Mouse (Mus musculus) forebrain, postnatal 0 days (tissue): Measurements from ENCODE around the gene Twist2. TPM values are rescaled to one million over a fixed set of nuclear protein-coding genes. Genes with fewer than 3 reads are reported as not detected.

Source experiments
- ATAC-seq: fragments of 200-750 bp; cut with Nextera tagmentation; 2 replicates; pipeline ENCODE4 v1.8.0; 2017; ENCODE audit warnings: mild to moderate bottlenecking, moderate library complexity
- DNase-seq: peaks from one replicate; pipeline ENCODE4 v3.0.0-alpha.2; 2015
- H3K27ac ChIP-seq: fragments of 300-500 bp; sonication (generic); 2 replicates; pipeline ENCODE4 v1.5.1; 2014; ENCODE audit warnings: low read depth, mild to moderate bottlenecking, antibody characterized with exemption, low read length, moderate library complexity, mixed read lengths
- H3K27me3 ChIP-seq: fragments of 300-500 bp; sonication (generic); 2 replicates; pipeline ENCODE4 v1.6.1; 2014; ENCODE audit warnings: mild to moderate bottlenecking, low read length, mixed read lengths; ENCODE audit not compliant: insufficient read depth
- H3K36me3 ChIP-seq: fragments of 300-500 bp; sonication (generic); 2 replicates; pipeline ENCODE4 v1.6.1; 2014; ENCODE audit warnings: mild to moderate bottlenecking, moderate library complexity; ENCODE audit not compliant: insufficient read depth
- H3K4me1 ChIP-seq: fragments of 300-500 bp; sonication (generic); 2 replicates; pipeline ENCODE4 v1.6.1; 2014; ENCODE audit warnings: antibody characterized with exemption; ENCODE audit not compliant: insufficient read depth
- H3K4me2 ChIP-seq: fragments of 300-500 bp; sonication (generic); 2 replicates; pipeline ENCODE4 v1.6.1; 2014; ENCODE audit warnings: low read depth, mild to moderate bottlenecking, moderate library complexity
- H3K4me3 ChIP-seq: fragments of 300-500 bp; sonication (generic); 2 replicates; pipeline ENCODE4 v1.5.1; 2014; ENCODE audit warnings: low read depth, low read length, mixed read lengths
- H3K9ac ChIP-seq: fragments of 300-500 bp; sonication (generic); 2 replicates; pipeline ENCODE4 v1.6.1; 2014; ENCODE audit warnings: mild to moderate bottlenecking
- H3K9me3 ChIP-seq: fragments of 300-500 bp; sonication (generic); 2 replicates; pipeline ENCODE4 v1.6.1; 2016; ENCODE audit warnings: low read length
- CTCF ChIP-seq: sonication (generic); IDR thresholded peaks from 2 replicates; pipeline ENCODE4 v1.5.1; 2016; ENCODE audit warnings: antibody characterized with exemption, control low read depth, low read depth
- WGBS: fragments of 180-500 bp; shearing (Covaris S2); extraction: QIAGEN DNeasy Blood & Tissue Kit; methylation state at CpG from one replicate; pipeline ENCODE4 v1.1.7; 2014; 5-methylcytosine and 5-hydroxymethylcytosine counted together
- polyA plus RNA-seq: library from polyadenylated mRNA; unstranded; fragments of >200 nt; fragmentation: Nextera tagmentation; extraction: Ambion mirVana; gene quantifications from 2 replicates; pipeline ENCODE4 v1.2.1, GENCODE M21; 2015
- total RNA-seq: library from RNA; depleted of rRNA; stranded (reverse); fragments of >200 nt; gene quantifications from 2 replicates; pipeline ENCODE4 v1.2.3, GENCODE M21; 2014

The Twist2 gene
- total and polyA plus RNA-seq, 2 experiments from 2014 or later, result 1.5 to 1.8 TPM

GRCm38 (mm10) chr1:91856771-91857664 lies 55.8 kb downstream of the Twist2 start:
- no peak for DNase-seq
- 86% methylated on average over 9 of the region's 9 CpGs for WGBS

DNA sequence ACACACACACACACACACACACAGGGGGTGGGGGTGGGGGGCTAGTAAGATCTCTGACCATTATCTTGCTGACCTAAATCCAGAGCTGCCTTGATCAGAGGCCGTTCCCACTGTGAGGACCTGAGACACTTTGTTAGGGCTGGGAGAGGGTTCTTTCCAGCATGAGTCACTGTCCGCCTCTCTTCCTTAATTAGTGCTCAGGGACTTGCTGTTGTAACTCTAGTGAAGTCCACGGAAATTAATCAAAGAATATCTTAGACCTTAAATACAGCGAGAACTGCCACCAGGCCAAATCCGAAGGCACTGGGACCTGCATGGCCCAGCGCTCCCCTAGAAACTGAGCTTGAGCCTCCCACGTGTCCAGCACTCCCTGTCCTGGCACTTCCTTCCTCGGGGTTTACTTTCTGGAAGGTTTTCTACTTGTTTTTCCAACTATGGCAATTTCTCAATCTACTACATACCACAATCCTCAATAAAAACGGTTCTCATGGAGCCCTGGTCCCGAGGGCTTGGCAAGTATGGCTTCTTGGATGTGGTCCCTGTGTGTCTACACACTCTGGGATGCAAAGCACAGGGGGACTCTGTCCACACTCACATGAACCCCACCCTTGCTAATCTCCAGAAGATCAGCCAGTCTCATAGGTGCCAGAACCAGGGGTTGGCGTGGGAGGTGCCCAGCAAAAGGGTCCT lies 57.0 kb downstream of the Twist2 start:
- no peak overlapping the region for H3K27ac ChIP-seq
- WGBS, result 73% methylated on average over 11 of the region's 11 CpGs
- TF ChIP-seq CTCF, result no peak
- no peak for DNase-seq
- H3K4me1 ChIP-seq, result no peaks in the 10 kb centered on the region
- no peaks in the 10 kb centered on the region for H3K27me3 ChIP-seq
- no peaks in the 10 kb centered on the region for H3K9me3 ChIP-seq
- no peak for ATAC-seq
- H3K36me3 ChIP-seq, result no peaks in the 10 kb centered on the region
- no peak overlapping the region for H3K9ac ChIP-seq
- no peak overlapping the region for H3K4me2 ChIP-seq
- H3K4me3 ChIP-seq, result no peak overlapping the region

More at GRCm38 (mm10) chr1:91856771-91857664, 55.8 kb downstream of the Twist2 start:
- Histone ChIP-seq H3K27me3 (no peaks in the 10 kb centered on the region), H3K27ac (no peak overlapping the region), H3K36me3 (no peaks in the 10 kb centered on the region), H3K9ac (no peak overlapping the region), H3K4me2 (no peak overlapping the region), H3K4me1 (no peaks in the 10 kb centered on the region), H3K9me3 (no peaks in the 10 kb centered on the region), H3K4me3 (no peak overlapping the region)
- no peak for ATAC-seq
- no peak for TF ChIP-seq CTCF

DNA sequence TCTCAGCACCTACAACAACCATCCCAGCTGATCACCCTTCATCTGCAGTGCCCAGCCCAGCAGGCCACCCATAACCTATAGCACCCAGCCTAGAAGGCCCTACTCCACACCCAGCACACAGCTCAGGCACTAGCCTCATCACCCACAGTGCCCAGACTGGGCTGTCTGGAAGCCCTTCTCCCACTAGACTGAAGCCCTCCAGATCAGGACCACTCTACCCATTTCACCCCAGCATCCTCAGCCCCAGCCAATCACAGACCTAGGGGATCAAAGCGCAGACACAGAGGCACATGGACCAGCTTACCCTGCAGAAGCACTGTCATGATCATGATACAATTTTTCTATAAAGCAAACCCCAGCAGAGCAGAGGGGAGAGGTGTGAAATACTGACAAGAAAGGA lies 57.6 kb downstream of the Twist2 start:
- no peak overlapping the region for H3K4me2 ChIP-seq
- H3K36me3 ChIP-seq, result no peaks in the 10 kb centered on the region
- WGBS, result 88% methylated on average over 1 of the region's 1 CpGs
- no peak for ATAC-seq
- H3K9ac ChIP-seq, result no peak overlapping the region
- no peak for TF ChIP-seq CTCF
- no peaks in the 10 kb centered on the region for H3K27me3 ChIP-seq
- DNase-seq, result no peak
- H3K9me3 ChIP-seq, result no peaks in the 10 kb centered on the region
- no peak overlapping the region for H3K4me3 ChIP-seq
- H3K4me1 ChIP-seq, result no peaks in the 10 kb centered on the region
- no peak overlapping the region for H3K27ac ChIP-seq

- no peak for ATAC-seq
- no peak for TF ChIP-seq CTCF
- Histone ChIP-seq H3K9ac (no peak overlapping the region), H3K4me1 (no peaks in the 10 kb centered on the region), H3K9me3 (no peaks in the 10 kb centered on the region), H3K4me2 (no peak overlapping the region), H3K27ac (no peak overlapping the region), H3K4me3 (no peak overlapping the region), H3K36me3 (no peaks in the 10 kb centered on the region), H3K27me3 (no peaks in the 10 kb centered on the region)
- 83% methylated on average over 7 of the region's 7 CpGs for WGBS
- DNase-seq, result no peak
These were observed 60.2 kb downstream of the Twist2 start for GRCm38 (mm10) chr1:91861511-91861910.

GRCm38 (mm10) chr1:91866001-91866400 lies 64.7 kb downstream of the Twist2 start:
- DNase-seq (no peak), ATAC-seq (no peak)
- no peaks in the 10 kb centered on the region for H3K9me3 ChIP-seq
- H3K4me1 ChIP-seq, result no peaks in the 10 kb centered on the region
- no peaks in the 10 kb centered on the region for H3K36me3 ChIP-seq
- TF ChIP-seq CTCF, result no peak
- no peak overlapping the region for H3K27ac ChIP-seq
- H3K27me3 ChIP-seq, result no peaks in the 10 kb centered on the region
- no peak overlapping the region for H3K4me3 ChIP-seq
- H3K9ac ChIP-seq, result no peak overlapping the region
- no peak overlapping the region for H3K4me2 ChIP-seq
- 69% methylated on average over 2 of the region's 2 CpGs for WGBS

- Histone ChIP-seq H3K4me1 (no peaks in the 10 kb centered on the region; the same call in 1 of the 2 replicates), H3K4me3 (no peak overlapping the region), H3K27me3 (no peaks in the 10 kb centered on the region), H3K9ac (no peak overlapping the region), H3K4me2 (no peak overlapping the region), H3K36me3 (no peaks in the 10 kb centered on the region), H3K9me3 (no peaks in the 10 kb centered on the region), H3K27ac (no peak overlapping the region)
- no peak for DNase-seq
- WGBS, result 71% methylated on average over 6 of the region's 6 CpGs
- no peak for ATAC-seq
- TF ChIP-seq CTCF, result no peak
These were observed 69.8 kb downstream of the Twist2 start for GRCm38 (mm10) chr1:91871101-91871500.
